Mouse (Mus musculus) megakaryocyte progenitor cell, adult 5-6 weeks (primary cell): ENCODE data around the gene Sigirr. TPM values are rescaled to one million over a fixed set of nuclear protein-coding genes. Genes with fewer than 3 reads are reported as not detected.

Experiments
- total RNA-seq, 2 experiments: library from RNA; stranded (forward) in 1 of 2; stranded (reverse) in 1 of 2; fragments of 157-497, 149-512 nt in 1 of 2; fragments of 200-1000 nt in 1 of 2; gene quantifications; 2 replicates each; pipeline versions ENCODE4 v1.2.3 to v1.2.4; 2015 to 2017

Gene Sigirr
- total RNA-seq, 2 experiments from 2014 or later, result 5.8 to 12.3 TPM

Other genes starting within 250 kb of the Sigirr start
Only the 30 nearest of the 32 such genes appear.
- 9.9 and 12.3 TPM in 2 replicates for gene Bet1l, start 243.0 kb downstream of the Sigirr start, total RNA-seq (2015)
- gene Bet1l, start 243.0 kb downstream of the Sigirr start, total RNA-seq (2017), result 21.8 and 24.6 TPM in 2 replicates
- gene Psmd13, start 218.6 kb downstream of the Sigirr start, total RNA-seq (2015), result 85.9 and 103 TPM in 2 replicates
- gene Psmd13, start 218.6 kb downstream of the Sigirr start, total RNA-seq (2017), result 197 and 208 TPM in 2 replicates
- 22.9 and 23.0 TPM in 2 replicates for gene Sirt3, start 218.3 kb downstream of the Sigirr start, total RNA-seq (2015)
- 30.0 and 31.9 TPM in 2 replicates for gene Sirt3, start 218.3 kb downstream of the Sigirr start, total RNA-seq (2017)
- not detected in 2 replicates for gene Cox8b, start 200.1 kb downstream of the Sigirr start, total RNA-seq (2015)
- not detected in 2 replicates for gene Cox8b, start 200.1 kb downstream of the Sigirr start, total RNA-seq (2017)
- not detected in 2 replicates for gene Nlrp6, start 179.7 kb downstream of the Sigirr start, total RNA-seq (2015)
- not detected in 2 replicates for gene Nlrp6, start 179.7 kb downstream of the Sigirr start, total RNA-seq (2017)
- 5.1 and 7.3 TPM in 2 replicates for gene Pgghg, start 159.2 kb downstream of the Sigirr start, total RNA-seq (2015)
- 8.2 and 9.0 TPM in 2 replicates for gene Pgghg, start 159.2 kb downstream of the Sigirr start, total RNA-seq (2017)
- 0.83 and 1.1 TPM in 2 replicates for gene Ifitm5, start 150.3 kb downstream of the Sigirr start, total RNA-seq (2015)
- gene Ifitm5, start 150.3 kb downstream of the Sigirr start, total RNA-seq (2017), result not detected in 2 replicates
- gene Gm45717, start 144.6 kb downstream of the Sigirr start, total RNA-seq (2015), result not detected in 2 replicates
- gene Gm45717, start 144.6 kb downstream of the Sigirr start, total RNA-seq (2017), result 1.1 TPM in 1 of 2 replicates, not detected in the other
- 577 and 637 TPM in 2 replicates for gene Ifitm2, start 144.6 kb downstream of the Sigirr start, total RNA-seq (2015)
- 287 and 322 TPM in 2 replicates for gene Ifitm2, start 144.6 kb downstream of the Sigirr start, total RNA-seq (2017)
- 57.8 and 89.8 TPM in 2 replicates for gene Ifitm1, start 133.4 kb downstream of the Sigirr start, total RNA-seq (2015)
- 33.7 and 37.5 TPM in 2 replicates for gene Ifitm1, start 133.4 kb downstream of the Sigirr start, total RNA-seq (2017)
- gene Ifitm3, start 89.8 kb downstream of the Sigirr start, total RNA-seq (2015), result 147 and 203 TPM in 2 replicates
- 49.4 and 56.2 TPM in 2 replicates for gene Ifitm3, start 89.8 kb downstream of the Sigirr start, total RNA-seq (2017)
- gene Ifitm6, start 82.6 kb downstream of the Sigirr start, total RNA-seq (2015), result 81.7 and 90.1 TPM in 2 replicates
- gene Ifitm6, start 82.6 kb downstream of the Sigirr start, total RNA-seq (2017), result 37.7 and 55.9 TPM in 2 replicates
- not detected in 2 replicates for gene Gm17387, start 71.4 kb downstream of the Sigirr start, total RNA-seq (2015)
- gene Gm17387, start 71.4 kb downstream of the Sigirr start, total RNA-seq (2017), result not detected in 2 replicates
- 0.84 and 1.3 TPM in 2 replicates for gene B4galnt4, start 39.5 kb downstream of the Sigirr start, total RNA-seq (2015)
- gene B4galnt4, start 39.5 kb downstream of the Sigirr start, total RNA-seq (2017), result 1.5 and 2.8 TPM in 2 replicates
- gene Pkp3, start 22.4 kb downstream of the Sigirr start, total RNA-seq (2015), result 1.0 and 2.2 TPM in 2 replicates
- gene Pkp3, start 22.4 kb downstream of the Sigirr start, total RNA-seq (2017), result 0.10 and 1.1 TPM in 2 replicates
- not detected in 2 replicates for gene Ano9, start 17.2 kb upstream of the Sigirr start, total RNA-seq (2015)
- gene Ano9, start 17.2 kb upstream of the Sigirr start, total RNA-seq (2017), result not detected in 2 replicates
- gene Ptdss2, start 21.8 kb upstream of the Sigirr start, total RNA-seq (2015), result 5.8 and 9.2 TPM in 2 replicates
- 5.7 and 5.8 TPM in 2 replicates for gene Ptdss2, start 21.8 kb upstream of the Sigirr start, total RNA-seq (2017)
- 36.0 and 41.3 TPM in 2 replicates for gene Rnh1, start 72.3 kb upstream of the Sigirr start, total RNA-seq (2015)
- 43.4 and 57.6 TPM in 2 replicates for gene Rnh1, start 72.3 kb upstream of the Sigirr start, total RNA-seq (2017)
- 30.5 and 40.6 TPM in 2 replicates for gene Hras, start 93.4 kb upstream of the Sigirr start, total RNA-seq (2015)
- 19.9 and 23.7 TPM in 2 replicates for gene Hras, start 93.4 kb upstream of the Sigirr start, total RNA-seq (2017)
- 0.39 and 0.84 TPM in 2 replicates for gene Lrrc56, start 93.6 kb upstream of the Sigirr start, total RNA-seq (2015)
- 0.50 and 3.4 TPM in 2 replicates for gene Lrrc56, start 93.6 kb upstream of the Sigirr start, total RNA-seq (2017)
- 0.20 and 0.89 TPM in 2 replicates for gene Lmntd2, start 113.5 kb upstream of the Sigirr start, total RNA-seq (2015)
- 0.10 TPM in 1 of 2 replicates, not detected in the other for gene Lmntd2, start 113.5 kb upstream of the Sigirr start, total RNA-seq (2017)
- 3.2 and 4.3 TPM in 2 replicates for gene Rassf7, start 115.3 kb upstream of the Sigirr start, total RNA-seq (2015)
- gene Rassf7, start 115.3 kb upstream of the Sigirr start, total RNA-seq (2017), result 2.2 and 6.6 TPM in 2 replicates
- gene Phrf1, start 128.2 kb upstream of the Sigirr start, total RNA-seq (2015), result 51.0 and 53.0 TPM in 2 replicates
- 60.4 and 62.2 TPM in 2 replicates for gene Phrf1, start 128.2 kb upstream of the Sigirr start, total RNA-seq (2017)
- 2.4 and 3.0 TPM in 2 replicates for gene Irf7, start 165.9 kb upstream of the Sigirr start, total RNA-seq (2015)
- gene Irf7, start 165.9 kb upstream of the Sigirr start, total RNA-seq (2017), result 2.9 and 4.7 TPM in 2 replicates
- not detected in 2 replicates for gene Cdhr5, start 176.2 kb upstream of the Sigirr start, total RNA-seq (2015)
- gene Cdhr5, start 176.2 kb upstream of the Sigirr start, total RNA-seq (2017), result not detected in 2 replicates
- gene Sct, start 178.6 kb upstream of the Sigirr start, total RNA-seq (2015), result not detected in 2 replicates
- gene Sct, start 178.6 kb upstream of the Sigirr start, total RNA-seq (2017), result not detected in 2 replicates
- gene Drd4, start 191.4 kb upstream of the Sigirr start, total RNA-seq (2015), result not detected in 2 replicates
- not detected in 2 replicates for gene Drd4, start 191.4 kb upstream of the Sigirr start, total RNA-seq (2017)
- 33.6 and 33.7 TPM in 2 replicates for gene Deaf1, start 227.1 kb upstream of the Sigirr start, total RNA-seq (2015)
- 19.8 and 23.0 TPM in 2 replicates for gene Deaf1, start 227.1 kb upstream of the Sigirr start, total RNA-seq (2017)
- 11.1 and 11.7 TPM in 2 replicates for gene Tmem80, start 227.2 kb upstream of the Sigirr start, total RNA-seq (2015)
- 9.1 and 9.2 TPM in 2 replicates for gene Tmem80, start 227.2 kb upstream of the Sigirr start, total RNA-seq (2017)
- 0.67 TPM in 1 of 2 replicates, not detected in the other for gene Eps8l2, start 238.3 kb upstream of the Sigirr start, total RNA-seq (2015)
- gene Eps8l2, start 238.3 kb upstream of the Sigirr start, total RNA-seq (2017), result not detected in 2 replicates